Mouse (Mus musculus) forelimb bud, embryonic 11.5 days (tissue): ENCODE results near the gene Ydjc.

Experiments
- DNase-seq: peaks from one replicate; pipeline ENCODE4 v3.0.0-alpha.2; 2012; ENCODE audit warnings: low read depth, low spot score

Ydjc gene

DNA sequence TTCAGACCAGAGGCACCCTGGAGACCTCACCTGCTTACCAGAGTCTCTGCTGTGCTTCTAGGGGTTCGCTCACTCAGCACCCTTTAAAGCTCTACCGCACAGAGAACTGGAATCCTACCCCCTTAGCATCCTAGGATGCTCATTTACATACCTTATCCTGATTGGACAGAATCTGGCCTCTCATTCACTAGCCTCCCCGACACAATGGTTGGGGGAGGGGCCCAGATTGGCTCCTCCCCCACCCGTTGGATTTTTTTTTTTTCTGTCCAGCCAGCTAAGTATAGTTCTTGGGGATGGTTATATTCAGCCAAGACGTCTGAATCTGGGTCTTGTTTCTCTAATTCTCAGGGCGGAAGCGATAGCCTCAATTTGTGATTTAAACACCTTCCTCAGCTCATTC, at the start of gene Ydjc:
Gene Ydjc (plus strand): TSS at position 283 of the 400 bp plus-strand sequence.
- DNase-seq, result peak; percentile 45

DNA sequence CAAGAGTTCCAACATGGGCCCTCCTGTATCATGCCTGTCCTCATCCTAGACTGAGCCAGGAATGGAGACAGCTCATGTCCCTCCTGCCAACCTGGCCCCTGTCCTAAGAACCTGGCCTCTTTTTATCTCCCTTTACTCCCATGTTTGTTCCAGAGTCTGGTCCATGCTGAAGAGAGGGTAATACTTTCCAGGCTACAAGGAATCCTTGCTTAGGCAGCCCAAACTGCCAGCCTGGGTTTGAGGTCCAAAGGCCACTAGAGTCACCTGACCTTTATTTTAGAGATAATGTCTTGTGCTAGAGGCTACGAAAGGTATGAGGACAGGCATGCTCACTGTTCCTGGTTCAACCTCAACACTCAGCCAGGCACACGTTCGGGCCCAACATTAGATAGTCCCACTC, 47.5 kb upstream of the Ydjc start:
- DNase-seq, result no peak

DNA sequence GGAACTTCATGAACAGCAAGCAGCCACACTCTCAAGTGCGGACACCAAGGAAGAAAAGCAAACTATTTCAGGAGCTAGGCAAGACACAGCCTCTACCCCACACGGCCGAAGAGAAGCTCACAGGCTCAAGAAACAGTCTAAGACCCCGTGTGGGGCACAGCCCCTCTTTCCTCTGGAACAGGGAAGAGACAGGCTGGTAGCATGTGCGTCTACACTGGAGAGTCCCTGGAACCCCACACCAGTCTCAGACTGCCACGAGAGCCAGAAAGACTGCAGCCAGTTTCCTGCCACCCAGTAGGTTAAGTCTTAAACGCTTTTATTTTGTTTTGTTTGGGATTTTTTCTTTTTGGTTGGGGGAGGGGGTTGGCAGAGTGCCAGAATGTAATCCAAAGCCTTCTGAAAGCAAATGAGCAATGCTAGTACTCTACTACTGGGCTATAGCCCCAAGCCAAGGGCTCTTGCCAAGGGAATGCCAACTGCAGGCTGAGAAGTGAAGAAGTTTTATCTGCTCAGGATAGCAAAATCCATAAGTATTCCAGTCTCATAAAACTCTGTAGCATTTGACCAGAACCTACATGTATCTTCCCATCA, 41.7 kb upstream of the Ydjc start:
- DNase-seq, result no peak

DNA sequence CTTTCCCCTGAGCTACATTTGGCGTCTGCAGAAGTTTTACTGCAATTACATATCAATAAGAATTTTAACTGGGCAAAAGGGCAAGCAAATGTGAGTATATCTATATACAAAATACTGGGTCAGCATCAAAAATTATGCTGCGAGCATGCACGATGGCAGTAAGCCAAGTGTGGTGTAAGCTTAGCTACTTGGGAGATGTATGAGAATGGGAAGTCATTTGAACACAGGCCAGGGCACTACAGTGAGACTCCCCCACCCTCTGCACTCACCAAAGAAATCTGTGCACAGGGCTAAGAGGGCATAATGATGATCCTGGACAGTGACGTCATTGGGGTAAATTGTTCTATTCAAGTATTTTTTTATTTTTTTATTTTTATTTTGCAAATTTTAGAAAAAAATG, 39.8 kb upstream of the Ydjc start:
- DNase-seq, result no peak

DNA sequence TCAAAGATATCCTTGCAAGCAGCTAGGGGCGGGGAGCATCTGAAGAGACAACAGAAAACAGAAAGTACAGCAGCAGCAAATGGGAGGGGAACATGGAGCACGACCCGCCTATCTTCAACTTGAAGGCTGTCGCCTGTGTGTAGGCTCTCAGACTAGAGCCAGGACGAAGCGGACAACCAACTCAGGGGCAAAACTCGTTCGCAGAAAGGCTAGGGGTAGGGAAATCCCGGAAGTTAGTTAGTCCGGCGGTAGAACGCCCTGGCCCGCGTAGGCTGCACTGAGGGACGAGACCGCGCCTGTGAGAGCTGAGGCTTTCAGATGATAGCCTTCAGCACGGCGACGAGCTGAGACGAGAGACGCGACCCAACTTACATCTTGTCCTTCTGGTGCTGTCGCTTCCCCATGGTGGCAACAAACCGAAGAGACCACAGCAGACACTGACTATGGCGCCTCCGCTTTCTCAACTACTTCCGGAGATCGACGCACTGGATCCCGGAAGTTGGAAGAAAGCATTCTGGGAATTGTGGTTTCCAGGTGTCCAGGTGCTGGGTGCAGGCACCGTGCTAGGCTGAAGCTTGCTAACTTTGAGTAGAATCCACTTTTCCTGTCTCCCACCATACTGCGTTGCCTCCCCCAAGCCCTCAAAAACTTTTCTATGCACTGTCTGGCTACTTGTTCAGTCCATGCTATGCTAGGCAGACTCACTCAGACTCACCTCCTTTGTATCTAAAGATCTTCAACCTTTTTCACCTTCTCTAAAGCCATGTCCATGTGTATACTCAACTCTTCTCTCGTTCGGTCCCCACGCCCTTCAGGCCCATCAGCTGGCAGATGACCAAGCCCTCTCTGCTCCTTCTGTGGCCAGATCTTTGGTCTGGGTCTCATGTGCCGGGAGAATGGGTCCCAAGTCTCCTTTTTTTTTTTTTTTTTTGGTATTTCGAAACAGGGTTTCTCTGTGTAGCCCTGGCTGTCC, 33.4 kb upstream of the Ydjc start, which contains the start of gene Ppil2:
Gene Ppil2 (minus strand): TSS at position 487 of the 973 bp plus-strand sequence.
- peak; percentile 81 for DNase-seq

DNA sequence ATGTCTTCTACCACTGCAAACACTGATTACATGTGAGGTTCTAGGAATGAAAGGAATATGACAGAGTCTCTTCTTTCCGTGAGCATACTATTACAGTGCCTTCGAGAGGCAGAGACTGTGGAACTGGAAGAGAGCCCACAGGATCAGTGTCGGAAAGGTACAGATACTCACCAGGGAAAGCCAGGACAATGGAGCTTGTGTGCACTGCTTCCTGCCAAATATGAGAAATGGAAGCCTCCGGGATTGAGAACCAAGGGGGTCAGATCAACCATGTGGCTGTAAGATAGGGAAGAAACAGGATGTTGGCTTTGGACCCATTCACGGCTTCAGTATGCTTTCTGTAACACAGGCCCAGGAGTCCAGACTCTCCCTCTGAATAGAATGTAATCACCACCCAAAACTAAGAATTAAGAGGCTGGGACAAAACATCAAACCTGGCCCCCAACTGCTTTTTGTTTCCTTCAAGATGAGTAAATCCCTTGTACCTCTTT, 27.1 kb upstream of the Ydjc start:
- no peak for DNase-seq

DNA sequence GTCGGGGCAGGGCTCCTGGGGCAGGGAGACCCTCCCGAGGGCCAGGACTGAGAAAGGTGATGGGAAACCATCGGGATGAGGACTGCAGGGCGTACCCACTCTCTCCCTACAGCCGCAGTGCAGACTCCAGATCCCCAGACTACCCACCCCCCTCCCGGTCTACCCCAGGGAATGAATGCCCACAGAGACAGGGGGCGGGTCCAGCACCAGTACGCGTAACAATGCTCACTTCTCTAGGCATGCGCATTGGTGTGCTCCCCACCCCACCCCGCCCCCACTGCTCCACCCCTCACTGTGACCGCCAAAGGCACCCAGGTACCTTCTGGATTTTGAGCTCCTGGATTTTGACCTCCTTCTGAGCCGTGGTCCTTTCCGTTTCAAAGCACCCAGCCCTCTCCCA, 22.9 kb upstream of the Ydjc start:
- no peak for DNase-seq

DNA sequence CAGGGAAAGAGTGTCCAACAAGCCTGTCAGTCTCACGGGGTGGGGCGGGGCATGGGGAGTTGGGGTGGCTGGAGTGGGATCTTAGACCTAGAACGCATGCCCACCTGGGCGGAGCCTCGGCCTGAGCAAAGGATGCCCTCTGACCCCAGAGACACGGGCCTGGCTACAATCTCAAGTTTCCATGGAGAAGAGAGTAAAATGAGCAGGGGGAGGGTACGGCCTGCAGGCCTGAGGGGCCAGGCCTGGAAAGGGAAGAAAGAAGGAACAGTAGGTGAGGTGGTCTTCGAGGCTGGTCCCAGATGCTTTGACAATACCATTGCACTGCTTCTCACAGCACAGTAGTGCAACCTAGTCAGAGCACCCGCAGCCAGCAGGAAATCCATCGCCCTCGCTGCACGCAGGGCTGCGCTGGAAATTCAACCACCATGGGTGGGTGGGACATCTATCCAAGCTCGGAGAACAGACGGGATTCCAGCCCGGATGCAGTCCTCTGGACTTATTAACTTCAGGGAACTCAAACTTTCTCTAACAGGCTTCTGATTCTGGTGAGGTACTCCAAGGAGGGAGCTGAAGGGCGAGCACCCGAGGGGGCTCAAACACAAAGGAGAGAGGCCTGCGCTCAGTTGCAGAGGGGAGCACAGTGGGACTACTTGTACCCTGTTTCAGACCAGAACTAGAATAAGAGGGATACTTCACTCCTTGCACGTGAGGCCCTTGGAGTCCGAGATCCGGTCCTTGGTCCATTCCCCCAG, 20.1 kb upstream of the Ydjc start:
- peak; percentile 66 for DNase-seq

DNA sequence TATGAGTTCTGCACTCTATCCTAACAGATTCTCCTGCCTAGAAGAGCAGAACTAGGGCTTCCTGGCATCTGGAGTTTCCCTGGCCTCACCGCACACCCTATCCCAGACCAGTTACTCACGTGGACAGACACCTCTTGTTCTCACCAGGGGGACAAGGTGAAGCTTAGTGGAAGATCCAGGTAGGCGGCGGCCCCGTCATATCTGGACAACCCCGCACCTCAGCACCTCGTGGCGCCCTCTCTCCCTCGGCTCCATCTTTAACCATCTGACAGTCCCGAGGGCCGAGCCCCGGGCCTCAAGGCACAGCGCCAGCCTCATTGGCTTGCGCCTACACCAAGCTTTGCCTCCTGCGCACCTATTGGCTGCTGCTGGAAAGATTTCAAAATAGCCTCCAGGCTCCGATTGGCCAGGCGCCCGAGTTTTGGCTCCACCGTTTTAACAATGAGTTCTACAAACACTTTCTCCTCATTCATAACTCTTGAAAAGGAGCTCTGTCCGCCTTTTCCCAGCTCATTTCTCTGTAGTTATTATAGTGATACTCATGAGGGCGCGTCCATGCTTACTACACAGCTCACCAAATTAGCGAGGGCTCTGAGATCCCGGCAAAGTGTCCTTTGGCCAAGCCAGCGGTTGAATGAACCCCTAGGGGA, 19.4 kb upstream of the Ydjc start, which contains the start of gene 2610318N02Rik:
Gene 2610318N02Rik (minus strand): TSS at position 297 of the 650 bp plus-strand sequence.
- DNase-seq, result peak; percentile 91

DNA sequence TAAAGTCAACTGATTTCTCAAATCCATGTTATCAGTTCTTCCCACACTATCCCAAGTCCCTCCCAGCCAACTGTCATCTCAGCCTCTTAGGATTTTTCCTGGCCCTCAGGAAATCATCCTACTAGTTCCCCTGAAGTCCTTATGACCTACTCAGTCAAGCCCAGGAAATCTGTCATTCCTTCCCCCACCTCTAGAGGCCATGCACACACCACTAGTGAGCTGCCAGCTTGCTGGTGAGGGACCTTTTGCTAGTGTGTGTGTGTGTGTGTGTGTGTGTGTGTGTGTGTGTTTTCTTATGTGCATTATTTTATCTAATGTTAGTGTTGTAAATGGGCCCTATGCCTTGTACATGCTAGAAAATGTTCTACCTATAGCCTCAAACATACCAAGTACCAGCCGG, 17.1 kb upstream of the Ydjc start:
- no peak for DNase-seq

DNA sequence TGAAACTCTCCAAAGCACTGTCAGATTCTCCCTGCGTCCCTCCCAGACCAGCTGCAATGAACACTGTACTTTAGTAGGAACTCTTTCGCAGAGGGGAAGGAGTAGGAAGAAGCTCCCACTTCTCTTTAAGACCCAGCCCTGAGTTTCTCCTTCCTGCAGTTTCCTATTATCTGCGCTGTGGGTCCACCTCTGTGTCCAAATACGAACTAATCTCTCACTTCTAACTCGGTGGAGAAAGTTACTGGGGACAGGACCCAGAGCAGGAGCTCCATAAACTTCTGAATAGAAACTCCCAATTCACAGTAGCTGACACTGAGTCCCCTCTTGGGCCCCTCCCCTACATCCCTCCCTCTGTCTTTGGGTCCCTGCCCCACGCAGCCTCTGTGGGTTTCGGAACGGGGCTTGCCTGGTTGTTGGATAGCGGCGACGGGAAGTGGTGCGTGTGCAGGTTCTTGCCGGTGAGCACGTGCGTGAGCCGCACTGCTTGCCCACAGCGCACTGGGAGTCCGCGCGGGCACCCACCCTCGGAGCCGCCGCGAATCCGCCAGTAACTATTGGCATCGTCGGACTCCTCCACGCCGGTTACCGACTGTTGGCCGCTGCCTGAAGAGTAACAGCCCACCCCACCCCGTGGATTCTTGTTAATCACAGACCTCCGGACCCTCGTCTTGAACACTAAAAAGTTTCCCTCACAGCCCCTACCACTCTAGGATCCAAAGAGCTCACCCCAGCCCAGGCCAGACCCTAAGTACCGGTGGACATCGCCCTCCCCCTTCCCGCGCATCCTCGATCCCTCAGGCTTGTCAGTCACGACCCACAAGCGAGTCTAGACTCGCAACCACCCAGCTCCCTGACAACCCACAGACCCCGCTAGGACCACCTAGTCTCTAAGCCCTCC, 13.0 kb upstream of the Ydjc start:
- no peak for DNase-seq

DNA sequence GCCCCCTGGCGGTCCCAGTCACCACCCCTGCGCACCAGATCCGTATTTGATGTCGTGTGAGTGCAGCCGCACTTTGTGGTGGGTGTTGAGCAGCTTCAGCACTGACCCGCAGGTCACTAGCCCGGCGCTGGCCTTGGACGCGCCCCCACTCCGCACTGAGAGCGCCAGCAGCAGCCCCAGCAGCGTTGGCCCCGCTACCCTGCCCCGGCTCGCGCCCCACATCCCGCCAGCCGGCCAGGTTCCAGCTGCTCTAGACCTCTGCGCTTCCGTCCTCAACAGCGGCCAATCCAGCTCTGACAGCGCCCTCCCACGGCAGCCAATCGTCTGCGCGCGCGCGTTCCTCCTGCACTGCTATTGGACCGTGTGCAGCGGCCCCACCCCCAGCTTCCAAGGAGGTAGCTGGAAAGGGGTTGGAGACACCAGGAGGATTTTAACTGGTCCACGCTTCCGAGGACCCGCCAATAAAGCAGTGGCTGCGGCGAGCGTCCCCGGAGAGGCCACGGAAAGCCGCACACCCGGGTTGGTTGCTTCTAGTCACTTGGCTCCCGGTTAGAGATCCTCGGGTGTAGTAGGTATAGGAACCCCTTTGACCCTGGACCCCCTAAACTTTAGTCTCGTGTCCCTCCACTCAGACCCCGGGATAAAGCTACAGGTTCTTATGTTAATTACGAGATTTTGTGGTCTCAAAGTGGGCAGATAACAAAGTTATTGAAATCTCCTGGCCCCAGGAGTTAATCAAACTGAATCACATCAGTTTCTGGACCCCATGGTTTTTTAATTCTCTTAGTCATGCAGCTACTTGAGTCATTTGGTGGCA, 12.1 kb upstream of the Ydjc start, which contains the start of gene Sdf2l1:
Gene Sdf2l1 (minus strand): TSS at position 295 of the 817 bp plus-strand sequence.
- DNase-seq, result peak; percentile 97

DNA sequence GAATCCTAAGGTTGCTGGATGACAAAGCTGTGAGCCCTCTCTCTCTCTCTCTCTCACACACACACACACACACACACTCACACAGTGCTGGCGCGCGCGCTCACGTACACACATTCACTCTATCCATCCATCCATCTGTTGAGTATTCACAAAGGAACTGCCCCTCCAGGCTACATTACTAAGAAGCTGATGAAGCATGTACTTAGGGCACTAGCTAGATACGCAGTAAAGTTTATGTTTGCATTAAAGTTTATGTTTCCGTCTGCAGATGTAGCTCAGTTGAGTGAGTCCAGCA, 11.6 kb upstream of the Ydjc start:
- no peak for DNase-seq

DNA sequence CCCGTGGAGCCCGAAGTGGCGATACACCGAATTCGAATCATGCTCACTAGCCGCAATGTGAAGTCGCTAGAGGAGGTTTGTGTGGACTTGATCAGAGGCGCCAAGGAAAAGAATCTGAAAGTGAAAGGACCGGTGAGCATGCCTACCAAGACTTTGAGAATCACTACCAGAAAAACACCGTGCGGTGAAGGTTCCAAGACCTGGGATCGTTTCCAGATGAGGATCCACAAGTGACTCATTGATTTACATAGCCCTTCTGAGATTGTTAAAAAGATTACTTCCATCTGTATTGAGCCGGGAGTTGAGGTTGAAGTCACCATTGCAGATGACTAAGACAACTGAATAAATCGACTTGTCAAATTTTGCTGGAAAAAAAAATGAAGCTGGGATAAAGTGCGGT, 7.1 kb upstream of the Ydjc start:
- no peak for DNase-seq

DNA sequence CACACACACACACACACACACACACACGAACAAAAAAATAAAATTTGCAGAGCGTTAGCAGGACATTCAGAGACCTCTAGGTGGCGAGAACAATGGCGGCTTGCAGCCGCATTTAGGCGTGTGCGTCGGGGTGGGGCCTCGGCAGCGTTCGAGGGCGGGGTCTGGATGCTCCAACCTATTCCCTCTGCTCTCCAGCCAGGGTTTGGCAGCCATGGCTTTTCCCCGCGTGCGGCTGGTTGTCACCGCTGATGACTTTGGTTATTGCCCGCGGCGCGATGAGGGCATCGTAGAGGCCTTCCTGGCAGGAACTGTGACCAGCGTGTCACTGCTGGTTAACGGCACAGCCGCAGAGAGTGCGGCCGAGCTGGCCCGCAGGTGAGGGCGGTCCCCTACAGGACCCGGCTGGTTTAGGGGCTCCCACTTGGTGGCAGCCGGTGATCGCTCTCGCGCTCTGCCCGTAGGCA, 2.4 kb downstream of the Ydjc start, which contains the start of gene Ccdc116:
Gene Ccdc116 (minus strand): TSS at position 458 of the 464 bp plus-strand sequence.
- DNase-seq, result peak; percentile 89

DNA sequence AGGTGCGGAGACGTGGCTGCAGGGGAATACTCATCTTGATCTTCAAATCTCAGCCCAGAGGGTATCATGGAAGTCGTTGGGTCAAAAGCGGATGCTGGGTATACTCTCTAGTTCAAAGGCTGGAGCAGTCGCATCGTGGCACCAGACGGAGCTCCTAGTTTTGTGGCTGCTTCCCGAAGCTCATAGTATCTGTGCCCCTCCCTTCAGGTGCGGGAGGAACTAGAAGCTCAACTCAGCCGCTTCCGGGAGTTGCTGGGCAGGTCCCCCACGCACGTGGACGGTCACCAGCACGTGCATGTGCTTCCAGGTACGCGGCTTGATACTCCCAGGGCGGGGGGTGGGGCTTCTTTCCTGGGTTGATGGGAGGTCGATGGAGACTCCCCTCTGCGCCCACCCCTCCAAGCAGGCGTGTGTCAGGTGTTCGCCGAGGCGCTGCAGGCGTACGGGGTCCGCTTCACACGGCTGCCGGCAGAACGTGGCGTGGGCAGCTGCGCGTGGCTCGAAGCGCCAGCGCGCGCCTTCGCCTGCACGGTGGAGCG, 3.0 kb downstream of the Ydjc start:
- DNase-seq, result no peak

DNA sequence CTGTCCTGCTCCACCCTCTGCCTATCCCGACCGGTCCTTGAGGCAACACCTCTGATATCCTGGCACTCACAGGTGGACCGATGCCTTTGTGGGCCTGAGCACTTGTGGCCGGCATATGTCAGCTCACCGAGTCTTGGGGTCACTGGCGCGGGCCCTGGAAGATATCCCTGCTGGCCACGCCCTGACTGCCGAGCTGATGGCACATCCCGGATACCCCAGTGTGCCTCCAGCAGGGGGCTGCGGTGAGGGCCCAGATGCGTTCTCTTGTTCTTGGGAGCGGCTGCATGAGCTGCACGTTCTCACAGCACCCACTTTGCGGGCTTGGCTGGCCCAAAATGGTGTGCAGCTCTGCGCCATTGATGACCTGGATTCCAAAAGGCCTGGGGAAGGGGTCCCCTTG, 3.7 kb downstream of the Ydjc start:
- DNase-seq, result no peak

DNA sequence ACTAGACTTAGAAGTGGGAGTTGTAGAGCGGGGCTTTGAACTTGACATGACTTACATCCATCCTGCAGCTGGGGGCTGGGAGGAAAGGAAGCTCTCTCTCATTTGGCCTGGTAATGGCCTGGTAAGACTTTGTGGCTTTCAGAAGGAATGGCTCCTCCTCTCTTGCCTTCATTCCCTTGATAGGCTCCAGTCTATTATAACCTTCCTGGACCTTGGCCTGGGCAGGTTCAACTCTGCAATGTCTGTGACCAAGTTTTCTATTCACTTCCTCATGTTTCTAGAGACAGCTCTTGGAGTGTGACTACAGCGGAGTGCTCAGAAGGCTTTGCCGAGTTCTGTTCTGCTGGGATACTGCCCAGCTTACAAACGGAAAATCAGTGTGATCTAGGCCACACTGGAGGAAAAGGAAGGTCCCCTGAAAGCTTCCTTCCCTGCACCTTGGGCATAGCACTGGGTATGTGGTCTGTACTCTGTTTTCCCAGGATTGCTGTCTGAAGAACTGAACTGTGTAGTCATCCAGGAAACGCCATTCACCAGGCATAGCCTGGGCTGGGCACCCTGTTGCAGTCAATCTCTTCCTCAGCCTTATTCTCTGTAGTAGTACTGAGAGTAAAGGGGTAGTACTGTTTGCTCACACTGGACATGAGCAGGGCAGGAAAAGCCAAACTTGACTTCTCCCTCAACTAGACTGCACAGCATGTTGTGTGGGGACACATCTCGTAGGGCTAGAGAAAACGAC, 6.3 kb downstream of the Ydjc start:
- DNase-seq, result no peak
